Mouse (Mus musculus) ES-E14 (cell line): Measurements from ENCODE around the gene Ube2cbp.

Source experiments
- CHD2 ChIP-seq: IDR thresholded peaks from 2 replicates; pipeline ENCODE4 v1.6.1; 2014; ENCODE audit warnings: mild to moderate bottlenecking, low read depth, low read length, inconsistent platforms
- ZC3H11A ChIP-seq: IDR thresholded peaks from 2 replicates; pipeline ENCODE4 v1.6.1; 2012; ENCODE audit warnings: low read depth, mild to moderate bottlenecking, inconsistent platforms, low read length, borderline replicate concordance
- ZNF384 ChIP-seq: IDR thresholded peaks from 2 replicates; pipeline ENCODE4 v1.6.1; 2012; ENCODE audit warnings: low read depth, low read length, inconsistent platforms

- no peak for TF ChIP-seq CHD2
- no peak for TF ChIP-seq ZNF384
- no peak for TF ChIP-seq ZC3H11A
Observed at GRCm38 (mm10) chr9:86298131-86298530, 166.6 kb downstream of the Ube2cbp start.
